Mouse (Mus musculus) urinary bladder, adult 2 months (tissue): ENCODE measurements at regions not wholly inside any gene's neighbourhood (a gene's known extent, or its start where the extent isn't known, plus 50 kb on each side); places are given as distances from the start of the nearest gene placed in this dataset.
"Not testable (repeated sequence)": the region's sequence is repeated elsewhere in the genome, so short reads cannot be mapped to it uniquely, and the experiment has no call there.

Experiments
- DNase-seq: peaks from one replicate; pipeline ENCODE4 v3.0.0; 2022; ENCODE audit warnings: low spot score

DNA sequence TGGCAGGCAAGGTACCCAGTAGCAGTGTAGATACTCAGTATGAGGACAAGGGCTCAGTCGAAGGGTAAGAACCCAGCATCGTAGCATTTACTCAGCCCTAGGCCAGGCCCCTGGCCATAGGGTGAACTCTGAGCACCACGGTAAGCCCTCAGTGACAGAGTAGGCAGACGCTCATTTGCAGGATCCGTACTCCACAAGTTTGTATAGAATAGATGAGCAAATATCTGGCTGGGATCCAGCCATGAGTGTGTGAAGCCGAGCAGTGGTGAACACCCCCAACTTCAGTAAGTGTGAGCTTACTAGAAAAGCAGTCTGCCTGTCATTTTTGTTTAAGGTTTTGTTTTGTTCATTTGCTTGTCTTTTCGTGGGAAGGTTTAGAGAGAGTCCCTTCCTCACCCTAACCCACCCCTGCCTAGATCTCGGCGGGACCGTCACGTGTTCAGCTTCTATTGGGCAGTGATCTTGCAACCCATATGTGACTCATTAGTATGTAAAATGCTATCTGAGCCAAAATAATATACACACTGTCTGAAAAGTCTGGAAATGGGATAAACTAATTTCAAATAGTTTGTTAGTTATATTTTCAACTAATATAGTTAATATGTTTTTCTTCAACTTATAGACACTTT, 76.3 kb downstream of the Gm5447 start:
- no peak for DNase-seq

DNA sequence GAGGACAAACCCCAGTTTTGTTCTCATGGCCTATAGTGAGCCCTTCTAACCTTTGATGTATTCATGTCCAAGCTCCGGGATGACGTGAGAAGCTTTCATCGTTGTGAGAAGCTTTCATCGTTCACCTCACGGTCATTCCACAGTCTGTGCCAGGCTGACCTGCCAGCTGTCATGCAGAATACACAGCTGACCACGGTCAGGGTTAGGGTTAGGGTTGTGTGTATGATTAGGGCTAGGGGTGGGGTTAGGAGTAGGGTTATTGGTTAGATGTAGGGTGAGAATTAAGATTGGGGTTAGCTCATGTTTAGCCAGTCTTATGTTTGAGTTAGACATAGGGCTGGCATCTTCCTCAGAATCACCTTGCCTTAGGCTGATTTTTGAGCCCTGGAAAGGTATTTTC, 77.6 kb downstream of the Gm5447 start:
- DNase-seq = not testable (repeated sequence)

DNA sequence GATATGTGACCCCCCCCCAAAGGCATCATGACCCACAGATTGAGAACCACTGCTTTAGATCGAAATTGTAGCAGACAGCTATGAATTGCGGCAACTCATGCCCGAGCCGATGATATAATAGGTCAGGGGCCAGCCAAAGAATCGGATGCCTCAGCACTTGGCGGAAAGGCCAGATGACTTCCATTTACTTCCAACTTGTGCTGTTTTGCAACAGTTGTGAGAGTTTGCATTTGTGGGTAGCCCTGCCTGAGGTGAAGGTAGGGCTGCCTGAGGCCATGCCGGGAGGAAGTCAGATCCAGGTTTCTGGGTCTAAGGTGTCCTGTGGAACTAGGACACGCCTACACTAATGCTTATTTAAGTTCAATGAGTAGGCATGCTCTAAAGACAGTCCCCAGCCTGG, 80.4 kb downstream of the Gm5447 start:
- no peak for DNase-seq

DNA sequence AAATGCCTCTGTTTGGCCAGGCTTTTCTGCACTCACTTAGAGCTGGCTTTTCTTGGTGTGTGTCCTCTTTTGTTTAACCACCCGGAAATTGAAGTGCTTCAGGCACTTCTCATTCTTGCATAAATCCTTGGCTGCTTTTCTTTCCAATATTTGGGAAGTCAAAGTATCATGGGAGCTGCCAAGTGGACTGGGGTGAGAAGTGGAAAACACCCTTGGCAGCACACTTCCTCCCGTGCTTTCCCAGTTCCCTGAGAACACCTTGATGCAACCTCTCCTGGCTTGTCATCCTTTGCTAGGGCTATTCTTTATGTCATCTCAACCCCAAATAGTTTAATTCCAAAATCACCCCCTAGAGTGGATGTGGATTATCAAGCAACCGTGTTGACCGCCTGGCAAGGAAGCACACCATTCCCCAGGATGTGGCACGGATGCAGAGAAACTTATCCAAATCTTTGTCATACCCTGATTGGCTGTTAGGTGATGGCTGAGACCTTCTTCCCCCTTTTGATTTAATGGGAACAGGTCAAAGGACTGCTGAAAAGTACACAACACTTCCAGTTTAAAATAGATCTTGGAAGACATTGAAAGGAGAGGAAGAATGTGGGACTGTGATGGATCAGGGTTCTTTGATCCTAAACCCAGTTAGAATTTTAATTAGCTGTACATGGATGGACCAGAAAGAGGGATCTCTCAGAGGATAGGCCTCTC, 81.5 kb downstream of the Gm5447 start:
- DNase-seq = no peak

DNA sequence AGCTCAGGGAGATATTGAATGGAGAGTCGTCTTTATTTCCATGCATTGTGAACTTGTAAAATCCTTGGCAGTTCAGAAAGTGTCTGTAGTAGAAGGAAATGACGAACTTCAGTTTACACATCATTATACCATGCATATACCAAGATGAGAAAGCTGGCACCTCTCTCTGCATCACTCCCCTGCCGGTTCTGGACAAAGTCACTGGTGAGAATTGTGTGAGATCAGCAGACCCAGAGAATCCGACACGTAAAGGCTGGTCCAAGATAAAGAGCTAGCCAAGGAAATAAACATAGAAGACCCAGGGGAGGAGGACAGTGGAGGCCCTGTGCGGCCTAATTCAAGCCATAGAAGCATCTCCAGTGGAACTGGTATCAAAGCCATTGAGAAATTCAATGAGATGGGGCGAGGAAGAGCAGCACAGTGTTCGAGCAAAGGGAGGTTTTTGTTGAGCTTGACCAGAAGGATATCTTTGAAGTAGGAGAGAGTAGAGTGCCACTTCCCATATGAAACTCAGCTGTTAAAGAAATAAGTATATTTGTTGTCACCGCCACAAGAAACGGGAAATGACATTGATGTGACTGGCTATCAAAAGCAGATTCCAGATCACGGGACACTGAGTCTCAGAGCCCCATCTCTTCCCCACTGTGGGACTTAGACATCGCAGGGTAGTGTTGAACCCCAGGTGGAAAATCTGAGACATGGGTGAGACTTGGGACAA, 82.3 kb downstream of the Gm5447 start:
- no peak for DNase-seq

DNA sequence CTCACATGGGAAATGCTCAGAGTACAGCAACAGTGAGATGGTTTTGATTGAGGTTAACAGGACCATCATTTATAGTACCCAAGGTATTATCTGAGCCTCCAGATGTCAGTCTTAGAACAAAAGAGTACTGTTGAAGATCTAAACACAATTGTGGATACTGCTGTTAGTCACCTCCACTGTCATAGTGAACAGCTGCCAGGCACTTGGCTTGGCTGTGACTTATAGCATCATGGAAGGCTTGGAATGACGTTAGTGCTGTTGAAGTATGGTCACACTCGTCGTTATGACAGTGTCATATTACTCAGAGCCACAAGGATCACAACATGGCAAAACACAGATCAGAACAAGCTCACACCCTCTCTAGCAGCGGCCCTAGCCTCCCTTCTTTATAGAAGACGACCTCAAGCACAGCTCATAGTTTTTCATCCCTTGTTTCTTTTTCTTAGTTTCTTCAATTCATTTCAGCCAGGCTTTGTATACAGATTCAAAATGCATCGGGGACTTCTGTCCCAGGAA, 87.0 kb downstream of the Gm5447 start:
- DNase-seq = no peak

DNA sequence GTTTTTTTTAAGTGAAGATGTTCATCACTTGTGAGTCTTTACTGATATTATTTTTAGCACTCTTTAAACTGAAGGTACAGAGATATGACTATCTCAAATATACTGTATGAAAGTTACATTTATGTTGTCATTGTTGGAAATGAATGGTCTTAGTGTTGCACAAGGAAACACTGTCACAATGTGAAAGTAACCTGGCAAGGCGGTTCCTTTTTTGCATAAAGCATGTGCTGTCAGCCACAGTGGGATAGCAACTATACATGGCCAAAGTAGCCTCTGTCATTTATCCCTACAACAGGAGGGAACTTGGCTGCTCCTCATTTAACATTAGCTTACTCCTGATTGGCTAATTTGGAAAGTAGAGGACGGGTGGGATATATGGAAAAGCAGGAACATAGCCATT, 94.3 kb downstream of the Gm5447 start:
- no peak for DNase-seq

DNA sequence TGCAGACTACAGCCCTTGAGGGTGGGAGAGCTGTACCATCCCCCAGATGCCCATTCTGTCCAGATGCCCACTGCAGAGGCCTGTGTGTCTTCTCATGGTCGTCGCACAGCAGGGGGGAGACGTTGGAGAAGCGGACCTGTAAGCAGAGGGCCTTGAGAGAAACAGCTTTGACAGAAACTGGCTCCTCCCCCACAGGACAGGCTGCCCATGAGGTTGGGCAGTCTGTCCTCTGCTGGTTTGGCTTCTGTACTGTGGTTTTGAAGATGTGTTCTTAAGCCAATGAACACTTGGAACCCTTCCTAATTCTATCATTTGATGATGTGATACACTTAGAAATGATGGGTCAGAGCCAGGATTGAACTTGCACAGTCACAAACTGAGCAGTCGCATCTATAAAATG, 102.5 kb downstream of the Gm5447 start:
- no peak for DNase-seq

DNA sequence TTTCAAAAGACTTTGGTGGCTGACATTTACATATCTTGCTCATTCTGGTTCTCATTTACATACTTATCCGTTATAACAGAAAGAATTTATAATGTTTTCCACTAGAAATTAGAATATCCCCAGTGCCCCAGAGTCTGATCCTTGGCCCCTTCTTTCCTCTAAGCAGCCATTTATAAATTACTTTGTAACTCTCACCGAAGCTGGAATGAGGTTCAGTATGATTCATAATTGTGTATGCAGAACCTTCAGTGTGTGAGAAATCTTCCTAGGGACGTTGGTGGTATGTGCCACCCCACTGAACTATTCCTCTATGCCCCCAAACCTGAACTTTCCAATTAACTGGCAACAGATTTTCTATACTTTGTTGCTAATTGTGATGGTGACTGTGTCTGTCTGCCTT, 104.7 kb downstream of the Gm5447 start:
- no peak for DNase-seq

DNA sequence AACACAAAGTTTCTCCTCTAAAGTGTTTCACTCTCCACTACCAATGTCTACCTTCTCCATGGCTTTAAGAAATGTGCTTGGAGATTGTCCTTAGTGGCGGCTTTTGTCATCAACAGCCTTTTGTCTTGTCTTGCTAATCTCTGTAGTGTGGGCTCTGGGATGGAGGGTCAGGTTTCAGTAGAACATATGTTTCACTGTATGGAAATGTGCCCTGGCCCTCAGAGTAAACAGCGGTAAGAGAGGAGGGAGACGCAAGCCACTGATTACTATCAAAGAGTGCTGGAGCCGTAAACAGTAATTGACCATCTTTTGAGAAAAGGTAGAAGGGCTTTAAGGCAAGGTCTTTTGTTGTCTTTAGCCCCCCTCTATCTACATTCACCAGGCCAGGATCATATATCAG, 106.2 kb downstream of the Gm5447 start:
- DNase-seq = no peak

DNA sequence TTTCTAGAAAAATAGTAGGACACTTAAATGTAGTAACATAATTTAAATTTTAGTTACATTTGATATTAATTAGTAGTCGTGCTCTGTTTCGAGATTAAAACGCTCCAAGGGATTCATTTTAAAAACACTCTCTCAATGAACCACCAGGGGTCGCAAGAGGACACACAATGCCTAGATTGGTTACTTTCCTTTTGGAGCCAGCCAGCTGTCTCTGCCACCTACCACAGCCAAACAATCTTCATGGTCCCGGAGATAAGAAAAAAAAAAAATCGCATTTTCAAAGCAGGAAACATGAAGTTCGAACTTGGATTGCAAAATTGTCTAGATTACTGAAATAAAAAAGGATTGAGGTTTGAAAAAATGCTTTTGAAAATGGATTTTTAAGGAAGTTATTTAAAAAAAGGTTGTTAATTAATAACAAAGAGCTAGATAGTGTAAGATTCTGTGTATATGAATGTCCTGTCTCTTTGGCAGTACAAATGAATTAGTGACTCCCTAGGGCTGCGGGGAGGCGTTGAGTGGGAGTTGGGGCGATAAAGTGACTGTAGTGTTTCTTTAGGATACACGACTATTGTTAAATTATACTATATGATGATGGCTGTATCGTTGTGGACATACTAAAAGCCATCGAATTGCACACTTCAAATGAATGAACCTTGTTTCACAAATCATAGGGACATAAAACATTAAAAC, 108.6 kb downstream of the Gm5447 start:
- DNase-seq = no peak

DNA sequence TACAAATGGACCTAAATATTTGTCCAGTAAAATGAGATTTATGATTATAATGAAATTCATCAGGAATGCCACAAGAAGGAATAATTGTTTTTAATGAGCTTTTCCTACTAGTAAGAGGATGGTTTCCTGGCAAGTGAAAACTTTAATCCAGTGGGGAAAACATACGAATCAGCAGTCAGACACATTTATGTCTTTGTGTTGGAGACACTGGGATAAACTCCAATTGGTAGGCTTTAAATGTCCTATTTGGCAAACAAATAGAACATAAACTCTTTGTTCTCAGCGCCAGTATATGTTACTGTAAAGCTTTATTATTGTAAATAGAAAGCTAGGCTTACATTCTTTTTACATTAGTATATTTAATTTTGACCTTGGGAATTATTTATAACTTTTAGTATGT, 127.0 kb downstream of the Gm5447 start:
- DNase-seq = no peak

DNA sequence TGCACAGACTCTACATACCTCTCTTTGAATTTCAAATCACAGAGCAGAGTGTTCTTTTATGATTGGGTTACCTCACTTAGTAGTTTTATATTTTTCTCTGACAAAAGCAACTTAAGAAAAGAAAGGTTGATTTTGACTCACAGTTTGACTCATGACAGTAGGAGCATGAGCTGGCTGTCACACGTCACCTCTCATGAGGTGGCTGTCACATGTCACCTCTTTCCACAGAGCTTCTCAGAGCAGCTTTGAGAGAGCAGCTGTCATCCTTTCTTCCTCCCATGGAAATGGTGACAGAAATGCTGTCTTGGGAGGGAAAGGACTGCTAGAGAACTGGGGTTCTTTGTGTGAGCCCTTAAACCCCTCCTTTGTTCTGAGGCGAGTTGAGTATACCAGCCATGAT, 133.4 kb downstream of the Gm5447 start:
- no peak for DNase-seq

DNA sequence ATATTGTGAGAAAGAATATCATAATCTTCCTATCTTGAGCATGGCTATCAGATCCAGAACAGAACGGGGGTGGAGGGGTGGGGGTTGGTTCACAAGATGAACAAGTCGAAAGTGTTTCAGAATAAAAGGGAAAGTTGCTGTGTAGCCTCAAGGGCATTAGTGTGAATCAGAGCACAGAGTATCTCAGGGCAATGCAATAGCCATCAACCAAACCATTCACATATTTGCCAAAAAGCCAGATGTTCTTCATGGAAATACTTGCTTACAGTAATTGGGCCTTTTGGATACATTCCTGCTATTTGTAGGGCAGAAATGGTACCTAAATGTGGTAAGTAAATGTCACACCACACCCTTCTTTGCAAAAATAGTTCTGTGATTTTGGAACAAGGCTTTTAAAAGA, 135.2 kb downstream of the Gm5447 start:
- DNase-seq = no peak

DNA sequence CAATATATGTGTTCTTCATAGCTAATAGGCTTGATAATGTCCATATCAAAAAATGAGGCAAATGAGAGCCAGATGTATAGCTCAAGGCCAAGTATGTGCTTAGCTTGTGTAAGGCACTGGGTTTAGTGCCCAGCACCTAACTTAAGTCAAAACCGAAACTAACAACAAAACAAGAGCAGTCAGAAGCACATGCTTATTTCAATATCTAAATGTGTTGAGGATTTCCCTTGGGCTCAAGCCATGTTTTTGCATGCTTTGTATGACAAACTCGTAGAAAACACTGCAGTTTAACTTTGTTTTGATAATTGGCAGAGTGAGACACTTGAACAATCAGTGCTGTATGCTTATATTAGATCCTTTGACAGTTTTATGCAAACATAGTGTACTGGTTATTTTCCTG, 148.7 kb downstream of the Gm5447 start:
- no peak for DNase-seq

DNA sequence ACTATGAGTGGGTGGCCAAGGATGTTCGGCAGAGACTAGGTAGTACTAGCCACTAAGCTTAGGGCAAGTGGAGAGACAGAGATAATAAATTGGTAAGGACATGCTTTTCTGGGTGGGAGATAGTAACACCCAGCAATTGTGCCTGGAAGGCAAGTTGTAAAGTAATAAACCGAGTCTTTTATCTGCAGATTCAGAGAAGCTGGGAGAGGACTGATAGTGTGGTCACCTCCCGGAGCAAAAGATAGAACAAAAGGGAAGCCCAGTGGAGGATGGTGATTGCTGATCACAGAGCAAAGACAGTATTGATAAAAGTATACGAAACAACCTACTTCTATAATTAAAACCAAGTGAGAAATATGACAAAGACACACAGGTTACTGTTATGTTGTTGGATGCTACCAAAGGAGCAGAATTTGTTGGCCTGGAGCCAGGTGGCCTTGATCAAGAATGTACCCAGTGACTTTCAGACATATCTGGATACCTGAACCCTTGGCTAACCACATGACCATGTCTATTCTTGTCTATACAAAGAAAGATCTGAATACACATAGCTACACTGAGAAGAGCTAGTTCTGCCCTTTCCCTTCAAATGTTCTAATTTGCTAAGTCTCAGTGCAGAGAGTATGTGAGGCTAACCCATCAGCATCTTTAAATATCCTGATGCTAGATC, 150.7 kb downstream of the Gm5447 start:
- DNase-seq = no peak

DNA sequence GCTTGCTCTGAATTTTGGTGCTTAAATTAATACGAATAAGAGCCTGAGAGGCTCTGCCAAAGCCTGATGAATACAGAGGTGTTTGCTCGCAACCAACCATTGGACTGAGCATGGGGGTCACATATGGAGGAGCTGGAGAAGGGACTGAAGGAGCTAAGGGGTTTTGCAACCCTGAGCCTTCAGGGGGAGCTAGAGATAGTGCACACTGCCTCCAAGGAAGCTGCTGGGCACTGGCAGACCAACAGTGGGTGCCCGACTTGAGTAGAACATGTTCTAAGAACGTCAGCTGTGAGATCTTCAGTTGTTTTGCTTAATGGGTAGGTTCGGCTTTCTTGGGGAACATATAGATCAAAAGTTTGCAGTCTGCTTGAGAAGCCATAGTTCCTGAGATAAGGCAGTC, 158.5 kb downstream of the Gm5447 start:
- DNase-seq = no peak

DNA sequence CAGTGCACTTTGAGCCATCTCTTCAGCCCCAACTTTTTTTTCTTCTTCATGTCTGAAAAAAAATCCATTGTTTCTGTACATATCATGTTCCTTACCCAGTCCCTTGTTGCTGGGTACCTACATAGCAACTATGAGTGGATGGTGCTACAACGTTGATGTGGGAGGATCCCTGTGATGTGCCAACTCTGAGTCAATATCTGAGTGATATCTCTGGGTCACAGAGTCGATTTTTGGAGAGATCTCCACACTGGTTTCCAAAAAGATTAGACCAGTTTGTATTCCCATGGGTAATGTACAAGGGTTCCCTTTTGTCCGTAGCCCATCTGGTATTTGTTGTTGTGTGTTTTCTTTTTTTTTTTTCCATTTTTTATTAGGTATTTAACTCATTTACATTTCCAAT, 165.7 kb downstream of the Gm5447 start:
- no peak for DNase-seq

DNA sequence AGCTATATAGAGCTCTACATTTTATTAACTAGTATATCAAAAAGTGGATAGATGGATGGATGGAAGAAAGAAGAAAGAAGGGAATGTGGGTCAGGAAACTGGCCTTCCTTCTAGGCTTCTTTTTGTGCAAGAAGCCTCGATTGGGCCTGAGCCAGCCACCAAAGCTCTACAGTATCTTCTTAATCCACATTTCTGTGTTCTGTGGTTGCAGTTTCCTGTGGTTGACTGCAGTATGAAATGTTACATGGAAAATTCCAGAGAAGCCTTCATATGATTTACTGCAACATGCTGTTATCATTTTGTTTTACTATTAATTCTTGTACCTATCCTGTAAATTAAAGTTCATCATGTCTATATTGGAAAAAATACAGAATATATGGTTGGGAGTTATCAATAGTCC, 173.3 kb downstream of the Gm5447 start:
- DNase-seq = no peak

DNA sequence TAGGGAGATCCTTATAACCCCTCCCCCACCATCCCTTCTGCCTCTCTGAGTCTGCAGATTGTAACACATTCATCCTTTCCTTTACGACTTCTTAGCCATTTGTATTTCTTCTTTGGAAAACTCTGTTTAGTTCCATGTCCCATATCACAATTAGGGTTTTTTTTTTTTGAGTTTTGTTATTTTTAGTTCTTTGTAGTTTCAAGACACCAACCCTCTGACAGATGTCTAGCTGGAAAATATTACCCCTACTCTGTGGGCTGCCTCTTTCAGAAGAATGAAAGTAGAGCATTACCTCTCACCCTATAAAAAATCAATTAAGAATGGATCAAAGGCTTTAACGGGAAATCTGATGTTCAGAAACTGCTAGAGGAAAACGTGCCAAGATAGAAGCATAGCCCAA, 180.1 kb downstream of the Gm5447 start:
- DNase-seq = no peak

DNA sequence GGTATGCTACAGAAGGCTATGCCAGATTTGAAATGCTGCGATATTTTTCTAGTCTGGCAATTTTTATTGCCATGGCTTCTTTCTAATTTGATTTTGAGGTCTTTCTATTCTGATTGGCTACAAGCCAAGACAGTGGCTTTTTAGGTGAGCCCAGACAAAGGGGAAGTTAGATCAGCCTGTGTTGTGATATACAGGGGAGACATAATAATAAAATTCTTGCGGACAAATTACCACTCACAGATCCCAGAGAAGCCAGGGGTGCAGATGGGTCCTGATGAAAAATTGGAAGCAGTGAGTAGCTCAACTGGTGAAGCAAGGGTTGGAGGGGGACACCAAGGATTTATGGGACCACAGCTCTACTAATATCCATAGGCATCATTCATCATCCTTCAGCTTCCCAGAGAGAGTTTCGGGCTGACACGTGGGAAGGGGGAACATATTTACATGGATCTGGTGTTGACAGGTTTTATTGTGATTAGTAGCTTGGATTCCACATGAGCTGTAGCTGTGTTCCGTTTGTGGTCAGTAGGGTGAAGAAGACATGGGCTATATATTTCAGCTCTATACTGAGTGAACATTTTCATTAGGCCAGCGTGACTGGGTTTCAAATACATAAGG, 190.0 kb downstream of the Gm5447 start:
- no peak for DNase-seq
